Mouse (Mus musculus): ENCODE results near the gene Bbox1. TPM values are rescaled to one million over a fixed set of nuclear protein-coding genes. Genes with fewer than 3 reads are reported as not detected.

Gene Bbox1
- polyA plus RNA-seq, 1 experiment from 2014 or later: 0.82 TPM

GRCm38 (mm10) chr2:110285829-110286504 is 28.4 kb downstream of the Bbox1 start:
- Histone ChIP-seq H3K4me3 (ENCODE audit: low read length) (no peak overlapping the region), H3K27me3 (replicated peaks; ENCODE audit: control insufficient read depth, insufficient read depth, low read length) (no peaks in the 10 kb centered on the region), H3K9ac (ENCODE audit: low read depth, low read length) (no peak overlapping the region), H3K9me3 (ENCODE audit: control insufficient read depth, low read length) (no peaks in the 10 kb centered on the region), H3K36me3 (ENCODE audit: control insufficient read depth, insufficient read depth, low read length) (no peaks in the 10 kb centered on the region), H3K4me1 (ENCODE audit: control insufficient read depth, insufficient read depth, low read length) (no peaks in the 10 kb centered on the region), H3K27ac (ENCODE audit: low read length) (no peak overlapping the region), H3K4me2 (ENCODE audit: low read depth, low read length) (no peak overlapping the region)
- peak; percentile 44; the same call in 1 of the 2 replicates for ATAC-seq
- WGBS: 61% methylated on average over 3 of the region's 3 CpGs

GRCm38 (mm10) chr2:110275424-110275823 is 38.9 kb downstream of the Bbox1 start:
- no peak overlapping the region for H3K27ac ChIP-seq (ENCODE audit: low read length)
- no peaks in the 10 kb centered on the region for H3K9me3 ChIP-seq (ENCODE audit: control insufficient read depth, low read length)
- H3K9ac ChIP-seq (ENCODE audit: low read depth, low read length): no peak overlapping the region
- no peaks in the 10 kb centered on the region; the same call in 1 of the 2 replicates for H3K4me1 ChIP-seq (ENCODE audit: control insufficient read depth, insufficient read depth, low read length)
- no peak overlapping the region for H3K4me3 ChIP-seq (ENCODE audit: low read length)
- no peak overlapping the region for H3K4me2 ChIP-seq (ENCODE audit: low read depth, low read length)
- ATAC-seq: no peak
- no peaks in the 10 kb centered on the region for H3K36me3 ChIP-seq (ENCODE audit: control insufficient read depth, insufficient read depth, low read length)
- H3K27me3 ChIP-seq (replicated peaks; ENCODE audit: control insufficient read depth, insufficient read depth, low read length): no peaks in the 10 kb centered on the region
- WGBS: 54% methylated on average over 2 of the region's 2 CpGs

- Histone ChIP-seq H3K27me3 (replicated peaks; ENCODE audit: control insufficient read depth, insufficient read depth, low read length) (no peaks in the 10 kb centered on the region), H3K36me3 (ENCODE audit: control insufficient read depth, insufficient read depth, low read length) (no peaks in the 10 kb centered on the region), H3K9me3 (ENCODE audit: control insufficient read depth, low read length) (no peaks in the 10 kb centered on the region), H3K4me2 (ENCODE audit: low read depth, low read length) (no peak overlapping the region), H3K4me3 (ENCODE audit: low read length) (no peak overlapping the region), H3K9ac (ENCODE audit: low read depth, low read length) (no peak overlapping the region), H3K4me1 (ENCODE audit: control insufficient read depth, insufficient read depth, low read length) (no peaks in the 10 kb centered on the region; the same call in 1 of the 2 replicates), H3K27ac (ENCODE audit: low read length) (no peak overlapping the region)
- WGBS: 32% methylated on average over 2 of the region's 2 CpGs
- peak; percentile 79 for ATAC-seq
Measured at GRCm38 (mm10) chr2:110274160-110274559, 40.2 kb downstream of the Bbox1 start.

- Histone ChIP-seq H3K4me3 (ENCODE audit: low read length) (no peak overlapping the region), H3K36me3 (ENCODE audit: control insufficient read depth, insufficient read depth, low read length) (no peaks in the 10 kb centered on the region), H3K9me3 (ENCODE audit: control insufficient read depth, low read length) (no peaks in the 10 kb centered on the region), H3K4me2 (ENCODE audit: low read depth, low read length) (no peak overlapping the region), H3K27me3 (replicated peaks; ENCODE audit: control insufficient read depth, insufficient read depth, low read length) (no peaks in the 10 kb centered on the region), H3K9ac (ENCODE audit: low read depth, low read length) (no peak overlapping the region), H3K27ac (ENCODE audit: low read length) (no peak overlapping the region), H3K4me1 (ENCODE audit: control insufficient read depth, insufficient read depth, low read length) (no peaks in the 10 kb centered on the region; the same call in 1 of the 2 replicates)
- 58% methylated on average over 3 of the region's 3 CpGs for WGBS
- peak; percentile 59; the same call in 1 of the 2 replicates for ATAC-seq
Measured at GRCm38 (mm10) chr2:110269281-110269680, 45.1 kb downstream of the Bbox1 start.

GRCm38 (mm10) chr2:110232252-110232651 is 82.1 kb downstream of the Bbox1 start:
- H3K4me2 ChIP-seq (ENCODE audit: low read depth, low read length): no peak overlapping the region
- ATAC-seq: no peak
- H3K36me3 ChIP-seq (ENCODE audit: control insufficient read depth, insufficient read depth, low read length): no peaks in the 10 kb centered on the region
- H3K4me3 ChIP-seq (ENCODE audit: low read length): no peak overlapping the region
- WGBS: 80% methylated on average over 9 of the region's 9 CpGs
- no peak overlapping the region for H3K27ac ChIP-seq (ENCODE audit: low read length)
- peaks cover 5% of the 10 kb centered on the region; the same call in 1 of the 2 replicates for H3K4me1 ChIP-seq (ENCODE audit: control insufficient read depth, insufficient read depth, low read length)
- no peaks in the 10 kb centered on the region; the same call in 1 of the 2 replicates for H3K27me3 ChIP-seq (replicated peaks; ENCODE audit: control insufficient read depth, insufficient read depth, low read length)
- no peaks in the 10 kb centered on the region for H3K9me3 ChIP-seq (ENCODE audit: control insufficient read depth, low read length)
- no peak overlapping the region for H3K9ac ChIP-seq (ENCODE audit: low read depth, low read length)

- H3K4me3 ChIP-seq (ENCODE audit: low read length): no peak overlapping the region
- no peak overlapping the region for H3K9ac ChIP-seq (ENCODE audit: low read depth, low read length)
- H3K4me2 ChIP-seq (ENCODE audit: low read depth, low read length): no peak overlapping the region
- H3K9me3 ChIP-seq (ENCODE audit: control insufficient read depth, low read length): no peaks in the 10 kb centered on the region
- 78% methylated on average over 4 of the region's 4 CpGs for WGBS
- H3K36me3 ChIP-seq (ENCODE audit: control insufficient read depth, insufficient read depth, low read length): no peaks in the 10 kb centered on the region
- no peaks in the 10 kb centered on the region for H3K27me3 ChIP-seq (replicated peaks; ENCODE audit: control insufficient read depth, insufficient read depth, low read length)
- no peak overlapping the region for H3K27ac ChIP-seq (ENCODE audit: low read length)
- ATAC-seq: no peak
- H3K4me1 ChIP-seq (ENCODE audit: control insufficient read depth, insufficient read depth, low read length): peaks cover 5% of the 10 kb centered on the region; the same call in 1 of the 2 replicates
Measured at GRCm38 (mm10) chr2:110230753-110231152, 83.6 kb downstream of the Bbox1 start.

GRCm38 (mm10) chr2:110229143-110230087 is 84.9 kb downstream of the Bbox1 start:
- H3K36me3 ChIP-seq (ENCODE audit: control insufficient read depth, insufficient read depth, low read length): no peaks in the 10 kb centered on the region
- peaks cover 5% of the 10 kb centered on the region; the same call in 1 of the 2 replicates for H3K4me1 ChIP-seq (ENCODE audit: control insufficient read depth, insufficient read depth, low read length)
- no peak overlapping the region for H3K27ac ChIP-seq (ENCODE audit: low read length)
- WGBS: 34% methylated on average over 15 of the region's 15 CpGs
- ATAC-seq: peak; percentile 87
- no peaks in the 10 kb centered on the region for H3K9me3 ChIP-seq (ENCODE audit: control insufficient read depth, low read length)
- H3K9ac ChIP-seq (ENCODE audit: low read depth, low read length): no peak overlapping the region
- no peaks in the 10 kb centered on the region for H3K27me3 ChIP-seq (replicated peaks; ENCODE audit: control insufficient read depth, insufficient read depth, low read length)
- H3K4me2 ChIP-seq (ENCODE audit: low read depth, low read length): 0 out of 2 replicates have a peak overlapping the region, but pooled peaks have one; percentile 4
- H3K4me3 ChIP-seq (ENCODE audit: low read length): no peak overlapping the region

- Histone ChIP-seq H3K9me3 (ENCODE audit: control insufficient read depth, low read length) (no peaks in the 10 kb centered on the region), H3K4me2 (ENCODE audit: low read depth, low read length) (no peak overlapping the region), H3K27ac (ENCODE audit: low read length) (no peak overlapping the region), H3K36me3 (ENCODE audit: control insufficient read depth, insufficient read depth, low read length) (no peaks in the 10 kb centered on the region), H3K4me3 (ENCODE audit: low read length) (no peak overlapping the region), H3K9ac (ENCODE audit: low read depth, low read length) (no peak overlapping the region), H3K27me3 (replicated peaks; ENCODE audit: control insufficient read depth, insufficient read depth, low read length) (no peaks in the 10 kb centered on the region), H3K4me1 (ENCODE audit: control insufficient read depth, insufficient read depth, low read length) (peaks cover 5% of the 10 kb centered on the region; the same call in 1 of the 2 replicates)
- WGBS: 40% methylated on average over 4 of the region's 4 CpGs
- no peak for ATAC-seq
Measured at GRCm38 (mm10) chr2:110226421-110226820, 87.9 kb downstream of the Bbox1 start.

GRCm38 (mm10) chr2:110225969-110226368 is 88.4 kb downstream of the Bbox1 start:
- ATAC-seq: no peak
- Histone ChIP-seq H3K27me3 (replicated peaks; ENCODE audit: control insufficient read depth, insufficient read depth, low read length) (no peaks in the 10 kb centered on the region), H3K4me3 (ENCODE audit: low read length) (no peak overlapping the region), H3K9me3 (ENCODE audit: control insufficient read depth, low read length) (no peaks in the 10 kb centered on the region), H3K9ac (ENCODE audit: low read depth, low read length) (no peak overlapping the region), H3K4me2 (ENCODE audit: low read depth, low read length) (no peak overlapping the region), H3K4me1 (ENCODE audit: control insufficient read depth, insufficient read depth, low read length) (peaks cover 5% of the 10 kb centered on the region; the same call in 1 of the 2 replicates), H3K36me3 (ENCODE audit: control insufficient read depth, insufficient read depth, low read length) (no peaks in the 10 kb centered on the region), H3K27ac (ENCODE audit: low read length) (no peak overlapping the region)
